Mouse (Mus musculus) heart, postnatal 4 days (tissue): ENCODE results near the gene Tmem9b. TPM values are rescaled to one million over a fixed set of nuclear protein-coding genes. Genes with fewer than 3 reads are reported as not detected.

ENCODE experiments used
- DNase-seq: peaks from one replicate; pipeline ENCODE4 v3.0.0; 2021
- total RNA-seq, 2 experiments: library from RNA; stranded (reverse); gene quantifications; 2 replicates each; pipeline ENCODE4 v1.2.3; 2021

Gene Tmem9b
- total RNA-seq, 2 experiments from 2014 or later: 33.8 to 35.8 TPM

DNA sequence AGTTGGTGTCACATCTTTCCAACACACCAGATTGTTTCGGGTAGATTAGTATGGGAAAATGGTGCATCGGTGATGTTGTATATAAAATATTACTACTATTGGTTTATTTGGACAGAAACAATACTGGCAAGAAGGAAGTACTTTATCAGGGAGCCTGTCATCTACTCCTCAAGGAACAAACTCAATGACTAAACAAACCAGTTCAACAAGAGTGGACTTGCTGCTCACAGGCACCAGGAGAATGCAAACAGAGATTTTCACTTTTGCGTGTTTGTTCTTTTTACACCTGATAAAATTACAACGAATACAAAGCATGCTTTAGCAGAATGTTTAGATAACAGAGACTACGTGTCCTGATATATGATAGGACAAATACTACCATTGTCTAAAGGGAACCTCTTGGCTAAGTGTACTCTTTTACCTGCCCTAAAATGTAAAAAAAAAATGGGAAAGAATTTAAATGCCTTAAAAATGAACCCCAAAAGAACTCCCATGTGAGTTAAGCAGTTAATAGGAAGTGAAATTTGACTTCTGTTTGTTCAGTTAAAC, 12.8 kb downstream of the Tmem9b start:
- no peak for DNase-seq

DNA sequence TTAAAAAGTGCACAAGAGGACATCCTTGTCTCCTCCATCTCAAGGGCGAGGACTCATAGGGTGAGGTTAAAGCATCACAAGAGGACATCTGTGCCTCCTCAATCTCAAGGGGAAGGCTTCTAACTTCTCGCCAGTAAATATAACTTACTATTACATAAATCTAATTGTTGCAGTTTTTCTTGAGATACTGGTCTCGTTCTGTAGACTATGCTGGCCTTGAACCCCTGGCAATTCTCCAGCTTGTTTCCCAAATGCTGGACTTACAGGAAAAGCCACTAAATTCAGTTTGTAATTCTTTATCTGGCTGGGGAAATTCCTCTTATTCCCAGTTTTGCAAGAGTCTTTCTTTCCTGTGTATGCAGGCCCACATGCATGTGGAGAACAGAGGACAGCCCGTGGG, 17.9 kb downstream of the Tmem9b start:
- DNase-seq: no peak

DNA sequence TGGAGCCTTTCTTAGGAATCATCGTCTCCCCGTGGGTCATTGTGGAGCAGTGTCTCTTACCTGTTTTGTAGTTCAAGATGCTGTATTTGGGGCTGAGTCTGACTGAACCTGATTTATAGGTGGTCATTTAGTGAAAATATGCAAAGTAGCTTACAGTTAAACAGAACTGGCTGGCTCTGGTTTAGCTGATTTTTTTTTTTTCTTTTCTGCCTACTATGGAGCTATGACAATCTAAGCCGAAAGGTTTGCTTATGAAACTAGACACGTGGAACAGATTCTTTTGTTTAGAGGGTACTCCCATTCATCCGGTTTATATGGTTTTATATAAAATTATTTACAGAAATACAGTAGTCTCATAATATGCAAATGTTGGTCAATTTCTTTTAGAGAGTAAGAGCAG, 21.0 kb downstream of the Tmem9b start, which contains the start of gene Ascl3:
Gene Ascl3 (minus strand): TSS at position 101 of the 400 bp plus-strand sequence.
- no peak for DNase-seq

DNA sequence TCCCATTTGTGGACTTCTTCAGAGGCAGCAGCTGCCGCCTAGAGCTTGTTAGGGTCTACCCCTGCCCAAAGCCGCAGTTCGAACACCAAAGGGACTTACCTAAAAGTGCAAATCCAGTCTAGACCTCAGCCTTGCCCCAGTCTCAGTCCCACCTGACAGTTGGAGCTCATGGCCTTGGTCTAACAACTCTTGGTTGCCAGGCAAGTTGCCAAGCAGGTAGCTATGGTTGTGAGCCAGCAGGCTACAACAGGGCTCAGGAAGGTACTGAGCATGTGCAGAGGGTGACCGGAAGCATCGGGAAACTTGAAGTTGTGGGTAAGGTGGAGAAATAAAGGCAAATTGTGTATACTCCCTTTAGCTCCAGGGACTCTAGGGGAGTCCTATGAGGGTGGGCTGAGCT, 29.0 kb downstream of the Tmem9b start, which contains the start of gene BC051019:
Gene BC051019 (minus strand): TSS at position 154 of the 400 bp plus-strand sequence.
- no peak for DNase-seq

DNA sequence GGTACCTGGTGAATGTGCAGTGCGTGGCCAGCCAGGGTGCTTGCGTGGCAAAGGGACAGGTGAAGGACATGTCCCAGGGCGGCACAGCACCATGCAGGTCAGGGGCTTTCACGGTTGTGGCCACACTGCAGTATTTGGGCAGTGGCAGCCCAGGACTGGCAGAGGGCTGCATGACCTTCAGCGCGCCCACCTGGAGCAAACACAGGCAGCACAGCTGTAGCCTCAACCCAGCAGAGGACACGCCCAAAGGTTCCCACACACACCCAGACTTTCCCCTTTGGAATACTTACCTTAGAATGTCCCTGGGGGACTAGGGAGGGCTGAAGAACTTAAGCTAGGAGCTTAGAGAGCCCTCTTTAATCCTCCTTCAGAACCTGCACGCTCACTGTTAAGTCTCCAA, 29.6 kb downstream of the Tmem9b start:
- DNase-seq: no peak

DNA sequence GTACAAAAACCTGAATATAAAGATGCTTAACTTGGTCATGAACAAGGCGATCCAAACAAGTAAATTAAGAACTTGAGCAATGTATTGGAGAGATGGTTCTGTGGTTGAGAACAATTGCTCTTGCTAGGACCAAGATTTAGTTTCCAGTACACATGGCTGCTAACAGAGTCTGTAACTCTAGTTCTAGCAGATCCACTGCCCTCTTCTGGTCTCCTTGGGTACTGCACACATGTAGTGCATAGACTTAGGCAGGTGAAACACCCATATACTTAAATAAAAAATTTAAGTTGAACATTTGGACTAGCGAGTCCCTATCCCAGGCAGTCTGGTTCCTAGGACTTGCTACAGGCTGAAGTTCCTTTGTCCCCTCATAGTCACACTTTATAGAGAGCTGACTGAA, 30.1 kb downstream of the Tmem9b start:
- DNase-seq: no peak

DNA sequence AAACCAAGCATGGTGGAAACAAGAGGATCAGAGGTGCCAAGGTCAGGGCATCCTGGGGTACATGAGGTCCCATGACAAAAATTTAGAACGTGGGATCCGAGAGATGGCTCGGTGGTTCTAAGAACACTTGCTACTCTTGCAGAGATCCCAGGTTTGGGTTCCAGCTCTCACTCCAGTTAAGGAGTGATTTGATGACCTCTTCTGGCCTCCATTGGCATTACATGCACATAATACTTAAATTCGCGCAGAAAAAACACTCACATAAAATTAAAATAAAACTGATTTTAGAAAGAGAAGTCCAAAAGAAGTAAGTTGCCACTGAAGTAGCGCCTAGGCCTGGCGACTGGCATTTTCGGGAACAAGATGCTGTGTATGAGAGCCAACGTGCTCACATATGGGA, 33.4 kb downstream of the Tmem9b start:
- DNase-seq: peak; percentile 52

DNA sequence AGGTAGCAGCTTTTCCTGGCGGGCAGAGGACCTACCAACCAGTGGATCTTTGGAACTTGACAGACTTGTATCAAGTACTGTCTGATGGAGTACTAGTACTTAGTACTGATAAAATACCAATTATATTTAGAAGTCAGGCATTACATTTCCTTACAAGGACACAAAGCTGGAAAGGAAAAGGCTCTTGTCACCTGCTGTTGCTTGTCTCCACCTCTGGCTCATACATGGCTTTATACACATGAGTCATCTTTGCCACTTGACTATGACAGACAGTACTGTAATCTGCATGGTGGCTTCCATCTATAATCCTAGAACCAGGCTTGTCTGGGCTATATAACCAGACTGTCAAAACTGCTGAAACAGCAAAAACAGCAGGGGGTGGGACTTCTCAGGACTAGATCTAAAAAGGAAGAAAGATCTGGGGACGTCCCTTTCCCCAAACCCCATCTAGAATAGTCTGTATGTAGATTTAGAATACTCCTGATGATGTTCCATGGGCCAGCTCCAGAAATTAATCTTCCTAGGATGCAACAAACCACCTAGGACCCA, 39.2 kb downstream of the Tmem9b start:
- DNase-seq: no peak

DNA sequence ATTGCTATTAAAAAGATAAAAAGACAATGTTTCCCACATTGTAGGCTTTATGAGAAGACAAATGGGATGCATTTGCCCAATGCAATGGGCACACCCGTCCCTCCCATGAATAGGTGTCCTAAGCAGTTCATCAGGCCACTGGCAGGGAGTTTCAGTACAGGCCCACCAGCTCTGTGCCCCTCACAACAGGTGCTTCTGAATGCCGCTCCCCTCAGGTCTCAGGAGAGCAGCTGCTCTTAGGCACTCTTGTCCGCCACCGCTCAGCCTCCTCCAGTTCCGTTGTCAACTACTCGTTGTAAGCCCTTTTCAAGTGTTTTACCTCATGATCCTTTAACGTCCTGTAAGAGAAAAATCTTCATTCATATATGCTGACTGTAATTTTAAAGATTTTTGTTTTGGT, 40.5 kb downstream of the Tmem9b start:
- no peak for DNase-seq

DNA sequence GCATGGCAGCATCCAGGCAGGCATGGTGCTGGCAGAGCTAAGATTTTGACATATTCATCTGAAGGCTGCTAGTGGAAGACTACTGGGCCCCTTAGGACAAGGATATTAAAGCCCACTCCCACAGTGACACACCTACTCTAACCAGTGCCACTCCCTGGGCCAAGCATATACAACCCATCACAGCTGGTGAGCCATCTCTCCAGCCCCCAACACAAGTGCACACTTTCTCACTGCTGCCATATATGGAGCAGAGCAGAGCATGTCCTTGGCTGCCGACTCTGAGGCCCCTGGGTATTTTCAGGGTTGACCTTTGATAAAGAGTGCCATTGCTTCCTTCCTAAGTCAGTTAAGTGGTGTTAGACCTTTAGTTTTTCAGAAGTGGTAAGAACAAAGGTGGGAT, 42.6 kb downstream of the Tmem9b start:
- no peak for DNase-seq

DNA sequence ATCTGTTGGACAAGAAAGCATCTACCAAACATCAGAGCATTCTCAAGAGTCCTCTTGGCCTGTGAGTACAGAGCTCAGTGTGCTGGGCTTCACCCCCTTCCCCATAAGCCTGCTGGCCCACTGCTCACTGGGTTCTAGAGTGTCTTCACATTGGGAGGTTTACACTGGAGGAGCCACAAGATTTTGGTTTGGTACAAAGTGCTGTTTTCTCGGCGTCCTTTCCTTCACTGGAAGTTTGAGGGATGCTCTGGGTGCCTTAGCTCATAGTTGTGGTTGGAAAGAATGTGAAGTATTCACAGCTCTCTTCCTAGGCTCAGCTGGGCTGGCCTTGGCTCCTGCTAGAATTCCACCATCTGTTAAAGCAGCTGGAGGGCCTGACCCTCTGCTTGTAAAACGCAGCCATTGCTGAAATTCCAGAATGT, 43.7 kb downstream of the Tmem9b start:
- peak; percentile 55 for DNase-seq

DNA sequence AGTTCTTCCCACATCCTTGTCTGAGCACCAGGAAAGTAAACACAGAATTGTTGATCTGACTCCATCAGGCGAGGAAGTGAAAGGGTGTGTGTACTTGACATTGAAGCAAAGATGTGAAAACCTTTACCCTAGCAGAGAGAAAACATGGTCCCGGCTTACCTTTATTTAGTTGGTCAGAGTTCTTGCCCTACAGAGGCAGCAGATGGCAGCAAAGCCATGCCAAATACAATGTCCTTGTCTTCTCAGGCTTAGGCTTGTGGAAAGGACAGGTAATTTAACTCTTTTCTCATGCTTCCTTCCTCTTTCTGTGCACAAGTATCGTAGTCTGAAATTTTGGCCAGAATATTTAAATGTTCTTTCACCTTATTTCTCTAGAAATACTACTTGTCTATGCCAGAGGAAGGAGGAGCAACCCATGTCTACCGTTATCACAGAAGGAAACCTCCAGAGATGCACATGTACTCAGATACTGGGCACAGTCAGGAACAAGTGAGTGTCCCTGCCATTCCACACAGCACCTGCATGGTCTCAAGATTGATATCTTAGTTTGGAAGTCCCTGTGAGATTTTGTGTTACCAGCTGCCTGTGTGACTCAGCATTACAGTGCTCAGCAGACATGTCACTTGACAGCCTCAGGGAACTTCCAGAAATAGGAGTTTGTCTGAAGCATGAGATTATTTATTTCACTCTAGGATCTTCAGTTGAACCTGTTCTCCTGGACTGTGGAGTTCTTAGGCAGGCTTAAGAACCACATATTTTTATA, 45.5 kb downstream of the Tmem9b start:
- peak; percentile 68 for DNase-seq

DNA sequence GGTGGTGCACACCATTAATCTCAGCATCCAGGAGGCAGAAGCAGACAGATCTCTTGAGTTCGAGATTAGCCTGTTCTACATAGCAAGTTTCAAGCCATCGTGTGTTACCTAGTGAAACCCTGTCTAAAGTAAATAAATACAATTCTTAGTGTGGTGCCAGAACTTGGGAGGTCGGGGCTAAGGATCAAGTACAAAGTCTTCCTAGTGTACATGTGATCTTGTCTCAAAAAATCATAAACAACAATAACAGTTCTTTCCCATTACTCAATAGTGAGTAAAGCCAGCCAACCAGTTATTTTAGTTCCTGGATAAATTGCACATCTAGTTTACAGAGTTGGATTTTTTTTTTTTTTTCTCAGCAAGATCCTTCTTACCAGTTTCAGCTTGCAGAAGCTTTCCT, 48.2 kb downstream of the Tmem9b start:
- no peak for DNase-seq

DNA sequence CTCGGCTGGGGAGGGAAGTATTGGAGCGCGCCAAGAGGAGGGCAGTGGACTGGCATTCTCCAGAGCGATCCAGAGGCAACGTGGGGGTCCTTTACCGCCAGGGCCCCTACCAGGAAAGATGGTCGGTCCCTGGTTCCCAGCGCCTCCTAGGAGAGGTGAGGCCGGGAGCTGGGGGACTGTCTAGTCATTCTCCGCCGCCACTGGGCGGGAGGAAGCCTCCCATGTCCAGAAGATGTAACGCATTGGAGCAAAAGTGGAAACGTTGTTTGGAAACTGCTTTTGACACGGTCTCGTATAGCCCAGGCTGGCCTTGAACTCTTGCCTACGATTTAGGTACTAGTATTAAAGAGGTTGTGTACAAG, 48.7 kb downstream of the Tmem9b start:
- DNase-seq: no peak

DNA sequence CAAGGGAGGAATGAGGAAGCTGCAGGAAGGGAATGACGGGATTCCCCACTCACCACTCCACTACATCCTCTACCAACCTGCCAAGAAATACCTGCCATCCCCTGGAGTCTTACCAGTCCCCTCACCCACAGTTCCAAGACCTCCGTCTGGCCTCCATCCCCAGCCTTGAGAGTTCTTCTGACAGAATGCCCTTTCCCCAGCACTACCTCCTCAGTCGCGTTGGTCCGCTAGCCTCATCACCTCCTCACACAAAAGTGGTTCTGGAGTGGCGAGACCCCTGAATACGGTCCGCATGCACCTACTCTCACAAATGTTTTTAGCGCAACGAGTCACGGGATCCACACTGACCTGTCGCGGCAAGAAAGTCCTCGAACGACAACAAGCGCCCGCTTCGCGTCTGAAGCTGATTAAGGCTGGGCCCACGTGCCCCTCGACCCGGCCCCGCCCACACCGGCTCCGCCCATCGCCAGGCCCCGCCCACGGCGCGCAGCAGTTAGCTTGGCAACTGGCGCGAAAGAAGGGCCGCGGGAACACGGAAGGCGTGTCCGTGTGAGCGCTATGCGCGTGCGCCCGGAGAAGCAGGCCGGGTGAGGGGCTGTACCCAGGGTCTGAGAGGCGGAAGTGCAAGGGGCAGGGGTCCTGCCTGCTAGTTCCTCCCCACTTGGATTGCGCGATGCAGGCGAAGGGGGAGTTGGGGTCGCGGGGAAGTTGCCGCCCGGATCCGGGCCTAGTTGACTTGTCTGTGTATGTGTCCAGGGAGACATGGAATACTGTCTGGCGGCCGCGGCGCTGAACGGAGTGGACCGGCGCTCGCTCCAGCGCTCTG, 49.3 kb downstream of the Tmem9b start, which contains the start of the genes St5 and Akip1:
Gene St5 (minus strand): TSS at position 416 of the 826 bp plus-strand sequence.
Gene Akip1 (plus strand): TSS at position 501 of the 826 bp plus-strand sequence.
- DNase-seq: peak; percentile 99

DNA sequence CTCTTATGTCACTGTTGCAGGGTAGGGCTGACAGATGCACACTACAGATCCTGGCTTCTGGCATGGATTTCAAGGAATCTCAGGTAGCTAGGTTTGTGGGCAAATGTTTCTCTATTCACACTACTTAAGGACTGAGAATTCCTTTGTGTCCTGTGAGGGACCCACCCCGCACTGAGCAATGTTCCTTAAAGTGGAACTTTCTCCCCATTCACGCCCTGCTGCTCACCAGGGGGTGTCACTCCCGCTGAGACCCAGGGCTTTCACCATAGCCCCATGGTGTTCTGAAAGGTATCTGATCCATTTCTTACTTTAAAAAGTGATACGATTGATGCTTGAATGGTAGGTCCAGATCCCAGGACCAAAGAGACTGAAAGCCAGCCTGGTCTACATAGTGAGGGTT, 50.0 kb downstream of the Tmem9b start:
- DNase-seq: no peak

DNA sequence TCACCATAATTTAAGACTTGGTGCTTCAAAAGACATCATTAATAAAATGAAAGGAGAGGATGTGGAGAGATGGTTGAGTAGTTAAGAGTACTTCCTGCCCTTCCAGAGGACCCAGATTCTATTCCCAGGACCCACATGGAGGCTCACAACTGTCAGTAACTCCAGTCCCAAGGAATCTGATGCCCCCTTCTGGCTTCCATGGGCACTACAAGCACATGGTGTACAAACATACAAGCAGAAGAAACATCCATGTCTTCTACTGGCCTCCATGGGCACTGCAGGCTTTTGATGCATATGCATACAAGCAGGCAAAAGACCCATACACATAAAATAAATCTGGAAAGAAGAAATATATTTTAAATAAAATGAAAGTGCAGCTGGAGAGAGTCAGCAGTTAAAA, 52.5 kb downstream of the Tmem9b start:
- no peak for DNase-seq

DNA sequence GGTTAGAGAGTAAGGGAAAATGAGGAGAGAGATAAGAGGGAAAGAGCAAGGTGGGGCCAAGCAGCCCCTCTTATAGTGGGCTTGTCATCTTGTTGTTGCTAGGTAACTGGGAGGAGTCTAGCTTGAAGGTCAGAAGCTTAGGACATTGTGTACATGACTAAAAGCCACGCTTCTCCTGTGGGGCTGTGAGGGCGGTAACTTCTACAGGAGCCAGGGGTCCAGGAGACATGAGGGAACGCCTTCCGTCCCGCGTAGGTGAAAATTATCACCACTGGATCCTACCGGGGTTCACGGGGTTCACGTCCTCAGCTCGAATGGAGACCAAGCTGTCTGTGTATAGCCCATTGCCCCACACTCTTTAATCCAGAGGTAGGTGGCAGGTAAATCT, 57.3 kb downstream of the Tmem9b start:
- DNase-seq: no peak

DNA sequence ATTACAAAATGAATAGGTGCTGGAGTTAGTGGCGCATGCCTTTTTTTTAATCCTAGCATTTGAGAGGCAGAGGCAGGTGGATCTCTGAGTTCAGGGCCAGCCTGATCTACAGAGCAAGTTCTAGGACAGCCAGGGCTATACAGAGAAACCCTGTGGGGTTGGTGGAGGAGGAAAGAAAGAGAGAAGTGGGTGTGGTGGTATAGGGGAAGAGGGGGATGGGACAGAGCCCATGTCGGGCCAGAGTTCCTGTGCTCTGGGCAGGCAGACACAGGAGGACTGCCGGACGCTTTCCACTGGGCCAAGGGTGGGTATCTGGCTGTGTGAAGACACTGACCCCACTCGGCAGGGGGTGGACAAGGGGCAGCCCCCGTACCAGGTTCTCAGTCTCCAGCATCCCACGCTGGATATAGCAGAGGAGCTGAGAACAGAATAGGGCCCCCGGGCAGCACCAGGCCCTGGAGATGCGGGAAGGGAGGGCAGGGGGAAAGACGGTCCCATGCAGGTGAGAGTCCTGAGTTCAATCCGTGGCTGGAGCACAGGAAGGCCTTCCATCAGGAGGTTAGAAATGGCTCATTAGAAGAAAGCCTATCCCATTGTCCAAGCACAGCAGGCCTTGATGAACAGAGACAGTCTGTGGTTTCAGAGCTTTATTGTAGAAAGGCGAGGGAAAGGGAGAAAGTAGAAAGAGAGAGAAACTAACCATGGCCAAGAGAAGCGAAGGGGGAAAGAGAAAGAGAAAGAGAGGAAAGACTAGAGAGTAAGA, 57.9 kb downstream of the Tmem9b start:
- DNase-seq: no peak

DNA sequence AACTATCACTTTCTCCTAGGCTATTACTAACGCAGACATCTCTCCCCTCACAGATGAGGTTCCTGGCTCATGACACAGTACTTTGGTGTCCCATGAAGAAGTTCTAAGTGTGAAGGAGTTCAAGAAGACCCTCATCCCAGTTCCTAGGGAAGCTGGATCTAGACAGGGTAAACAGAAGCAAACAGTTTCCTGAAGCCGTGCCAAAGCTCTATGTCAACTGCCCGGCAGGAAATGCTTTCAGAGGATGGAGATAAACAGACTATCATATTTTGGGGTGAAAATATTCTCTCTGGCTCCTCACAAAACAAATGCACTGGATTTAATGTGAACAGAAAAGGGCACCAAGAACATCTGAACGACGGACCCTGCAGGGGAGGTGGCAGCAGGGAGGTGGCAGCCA, 61.7 kb downstream of the Tmem9b start:
- DNase-seq: no peak

DNA sequence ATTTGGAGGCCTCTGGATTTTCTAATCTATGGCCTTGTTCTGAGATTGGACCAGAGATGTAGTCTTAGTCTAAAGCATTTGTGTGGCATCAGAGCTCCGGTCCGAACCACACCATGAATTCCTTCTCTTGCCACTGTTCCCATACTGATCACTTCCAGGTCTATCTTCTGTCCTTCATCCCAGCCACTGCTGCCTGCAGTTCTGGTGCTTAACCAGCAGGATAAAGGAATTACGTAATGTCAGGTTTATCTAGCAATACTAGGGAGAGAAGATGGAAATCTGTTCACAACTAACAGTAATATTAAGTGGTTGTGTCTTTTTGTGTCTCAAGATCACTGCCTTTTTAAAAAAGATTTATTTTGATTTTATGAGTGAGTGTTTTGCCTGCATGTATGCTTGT, 62.6 kb downstream of the Tmem9b start:
- DNase-seq: no peak

DNA sequence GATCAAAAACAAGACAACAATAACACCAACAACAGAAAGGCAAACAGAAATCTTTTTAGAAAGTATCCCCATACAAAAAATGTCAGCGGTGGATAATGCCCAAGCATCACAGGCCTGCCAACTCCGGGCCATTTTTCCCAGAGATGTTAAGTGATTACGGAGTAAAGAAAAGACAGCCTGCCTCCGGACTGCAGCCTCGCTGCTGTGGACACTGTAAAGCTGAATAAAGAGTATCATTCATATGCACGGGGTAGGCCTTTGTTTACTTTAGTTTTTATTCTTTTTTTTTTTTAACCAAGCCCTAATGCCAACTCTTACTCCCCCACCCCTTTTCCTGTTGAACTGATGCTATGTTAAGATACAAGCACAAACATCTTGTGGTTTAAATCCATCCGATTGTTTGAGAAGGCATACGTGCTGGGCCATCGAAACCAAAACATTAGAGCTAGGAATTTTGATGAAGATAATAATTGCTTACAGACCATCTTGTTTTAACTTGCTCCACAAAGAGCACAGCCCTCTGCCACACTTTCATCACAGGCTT, 66.0 kb downstream of the Tmem9b start:
- no peak for DNase-seq
